Mouse (Mus musculus) ovary, postnatal 10 days (tissue): ENCODE results near the gene Dlx4.

Experiments
- DNase-seq: peaks from one replicate; pipeline ENCODE4 v3.0.0; 2022; ENCODE audit warnings: low spot score

Dlx4 gene

DNA sequence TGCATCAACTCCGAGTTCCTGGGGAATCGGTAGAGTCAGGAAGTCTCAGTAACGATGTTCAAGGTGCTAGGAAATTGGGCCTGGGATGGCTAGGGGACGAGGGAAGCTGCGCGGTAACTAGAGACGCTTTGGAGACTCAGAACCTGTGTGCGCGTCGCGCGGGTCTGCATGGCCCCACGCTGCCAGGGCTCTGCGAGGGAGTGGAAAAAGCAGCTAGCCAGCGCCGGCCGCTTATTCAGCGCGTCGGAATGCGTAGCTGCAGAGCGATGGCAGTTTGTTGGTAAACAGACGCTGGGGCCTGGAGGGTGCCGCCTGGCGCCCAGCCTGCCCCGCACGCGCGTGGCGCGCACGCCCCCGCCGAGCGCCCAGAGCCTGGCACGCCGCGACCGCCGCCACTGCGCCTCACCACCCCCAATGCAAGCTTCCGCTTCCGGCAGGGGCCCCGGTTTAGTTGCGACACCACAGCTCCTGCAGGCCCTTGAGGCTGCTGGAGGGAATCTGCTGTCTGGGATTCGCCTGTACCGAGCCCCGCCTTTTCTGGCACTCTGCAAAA is at the start of gene Dlx4:
Gene Dlx4 (minus strand): TSS at position 413 of the 553 bp plus-strand sequence.
- no peak for DNase-seq

DNA sequence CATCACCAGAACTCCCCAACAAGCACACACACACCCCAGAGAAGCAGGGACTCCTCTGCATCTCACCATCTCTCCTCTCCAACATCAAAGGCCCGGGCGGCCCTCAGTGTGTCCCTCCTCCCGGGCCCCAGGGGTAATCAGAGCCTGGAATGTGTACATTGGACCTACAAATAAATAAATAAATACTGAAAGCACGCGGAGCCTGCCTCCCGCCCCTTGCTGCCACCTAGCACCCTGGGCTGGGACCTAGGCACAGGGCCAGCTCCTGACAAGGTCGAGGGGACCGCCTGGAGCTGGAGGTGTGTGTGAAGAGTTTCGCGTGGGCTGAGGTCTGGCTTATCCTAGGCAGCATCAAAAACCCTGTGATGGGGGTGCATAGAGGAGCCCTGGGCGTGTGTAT is 43.8 kb upstream of the Dlx4 start:
- DNase-seq: no peak

DNA sequence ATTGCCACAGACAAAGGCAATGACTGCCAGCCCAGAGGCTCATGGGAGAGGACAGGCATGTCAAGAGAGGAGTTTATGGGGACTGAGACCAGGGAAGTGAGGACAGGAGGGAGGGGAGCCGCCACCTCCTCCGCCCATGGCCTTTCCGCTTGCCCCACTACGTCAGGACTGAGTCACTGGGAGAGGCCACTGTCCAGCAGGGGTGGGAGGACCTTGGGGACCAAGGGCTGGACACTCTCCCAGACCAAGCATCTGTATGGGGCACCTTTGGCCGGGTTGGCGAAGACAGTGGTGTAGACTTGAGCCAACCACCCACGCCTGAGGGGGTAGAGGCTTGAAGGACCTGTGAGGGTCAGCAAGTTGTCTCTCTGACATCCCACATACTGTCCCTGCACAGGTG is 40.8 kb upstream of the Dlx4 start:
- DNase-seq: no peak

DNA sequence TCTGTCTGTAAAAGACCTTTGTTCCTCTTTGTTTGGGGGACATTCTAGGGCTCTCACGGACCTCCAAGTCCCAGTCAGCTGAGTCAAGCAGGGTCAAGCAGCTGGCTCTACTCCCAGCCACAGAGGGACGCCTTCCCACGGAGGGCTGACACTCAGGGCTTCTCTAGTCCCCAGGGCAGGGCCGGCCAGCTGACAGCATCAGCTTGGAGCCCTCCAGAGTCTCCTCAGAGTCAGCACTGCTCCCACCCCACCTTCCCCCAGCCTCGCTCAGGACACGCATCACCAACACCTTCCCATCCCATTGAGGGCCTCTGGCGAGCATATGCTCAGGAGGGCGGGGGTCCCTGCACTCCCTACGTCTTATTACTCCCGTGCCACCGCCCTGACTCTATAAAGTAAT is 39.6 kb upstream of the Dlx4 start:
- DNase-seq: no peak

GRCm38 (mm10) chr11:95184561-95184960 is 38.5 kb upstream of the Dlx4 start:
- no peak for DNase-seq

DNA sequence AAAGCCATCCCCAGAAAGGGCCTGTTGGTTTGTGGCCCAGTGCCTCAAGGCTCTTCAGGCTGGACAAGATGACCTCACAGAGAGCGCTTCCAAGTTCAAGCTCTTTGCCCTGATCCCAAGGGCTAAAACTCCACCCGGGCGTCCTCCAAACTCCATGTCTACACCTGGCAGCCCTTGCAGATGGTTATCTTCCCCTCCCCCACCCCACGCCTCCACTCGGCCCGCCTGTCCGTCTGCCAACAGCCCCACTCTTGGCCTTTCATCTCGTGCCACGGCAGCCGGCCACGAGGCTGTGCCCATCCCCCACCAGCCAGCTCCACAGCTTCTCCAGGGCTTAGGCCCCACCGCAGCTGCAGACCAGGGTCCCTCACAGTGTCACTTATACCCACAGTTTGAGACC is 33.2 kb upstream of the Dlx4 start:
- no peak for DNase-seq

GRCm38 (mm10) chr11:95165857-95166256 is 19.8 kb upstream of the Dlx4 start:
- DNase-seq: no peak

DNA sequence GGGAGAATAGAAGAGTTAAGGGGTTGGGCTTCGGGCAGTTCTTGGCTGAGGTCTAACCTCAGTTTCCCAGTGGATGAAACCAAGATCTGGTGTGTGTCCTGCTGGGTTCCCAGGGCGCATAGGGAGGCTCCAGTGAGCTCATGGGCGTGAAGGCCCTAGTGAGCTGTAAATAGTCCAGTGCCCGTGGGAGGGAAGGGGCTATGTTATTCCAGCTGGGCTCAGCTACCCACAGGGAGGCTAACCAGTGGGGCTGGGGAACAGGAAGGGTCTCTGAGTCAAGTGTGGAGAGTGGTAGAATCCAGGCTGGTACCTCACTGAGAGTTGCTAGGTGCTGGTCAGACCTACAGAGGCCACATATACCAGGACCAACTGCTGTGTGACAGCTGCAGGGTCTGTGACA is 15.6 kb upstream of the Dlx4 start:
- no peak for DNase-seq

GRCm38 (mm10) chr11:95160693-95161092 is 14.6 kb upstream of the Dlx4 start:
- DNase-seq: no peak

DNA sequence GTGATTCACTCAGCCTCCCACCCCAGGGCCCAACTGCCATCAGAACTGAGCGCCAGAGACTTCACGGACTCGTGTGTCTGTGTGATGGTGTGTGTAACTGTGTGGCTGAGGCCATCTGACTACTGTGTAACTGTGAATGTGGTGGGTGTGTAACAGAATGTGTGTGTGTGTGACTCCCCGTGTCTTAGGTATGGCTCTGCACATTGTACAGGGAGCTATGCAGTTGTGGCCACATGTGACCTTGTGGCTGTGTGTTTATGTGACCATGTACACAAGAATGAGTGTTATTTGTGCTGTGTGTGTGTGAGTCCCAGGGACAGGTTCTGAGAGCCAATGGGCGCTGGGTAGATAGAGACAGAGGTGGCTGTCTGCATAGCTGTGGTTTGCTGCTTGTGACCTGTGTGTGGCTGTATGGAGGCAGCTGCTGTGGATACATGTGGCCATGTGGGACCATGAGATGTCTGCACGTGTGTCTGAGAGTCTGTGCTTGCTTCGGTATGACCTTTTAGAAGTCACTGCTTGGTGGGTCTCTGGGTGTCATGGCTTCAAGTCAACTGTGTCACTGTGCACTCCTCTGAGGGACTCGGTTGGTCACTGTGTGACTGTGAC is 13.8 kb upstream of the Dlx4 start:
- no peak for DNase-seq

- no peak for DNase-seq
Measured at GRCm38 (mm10) chr11:95157872-95158271, 11.8 kb upstream of the Dlx4 start.

DNA sequence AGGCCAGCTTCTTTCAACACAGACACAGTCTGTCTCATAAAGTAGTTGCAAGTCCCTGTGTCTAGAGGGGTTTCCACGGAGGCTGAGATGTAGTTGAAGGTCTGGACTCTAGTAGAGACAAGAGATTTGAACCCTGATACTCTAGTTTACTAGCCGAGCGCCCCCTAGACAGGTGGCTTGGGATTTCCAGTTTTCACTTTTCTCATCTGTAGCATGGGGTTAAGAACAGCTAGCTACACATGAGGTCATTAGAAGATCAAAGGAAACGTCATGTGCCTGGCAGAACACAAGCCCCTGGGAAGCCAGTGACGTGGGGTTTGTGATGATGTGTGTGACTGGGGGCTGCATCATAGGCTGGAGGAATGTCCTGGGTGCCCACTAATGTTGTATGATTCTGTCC is 11.3 kb upstream of the Dlx4 start:
- no peak for DNase-seq

DNA sequence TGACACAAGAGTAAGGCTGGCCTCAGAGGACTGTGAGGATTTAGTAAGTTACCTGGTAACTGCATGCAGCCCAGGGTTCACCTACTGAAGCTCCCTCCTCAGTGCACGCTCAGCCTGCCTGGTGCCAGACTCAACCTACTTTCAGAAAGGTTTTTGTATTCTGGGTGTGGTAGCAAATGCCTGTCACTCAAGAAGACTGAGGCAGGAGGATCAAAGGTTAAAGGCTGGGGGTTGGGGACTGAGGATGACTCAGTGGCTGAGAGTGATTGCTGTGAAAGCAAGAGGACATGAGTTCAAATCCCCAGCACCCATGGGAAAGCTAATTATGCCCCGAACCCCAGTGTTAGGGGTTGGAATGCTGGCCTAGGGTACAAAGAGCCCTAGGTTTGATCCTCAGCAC is 9.4 kb upstream of the Dlx4 start:
- no peak for DNase-seq

GRCm38 (mm10) chr11:95153681-95154080 is 7.6 kb upstream of the Dlx4 start:
- DNase-seq: no peak

DNA sequence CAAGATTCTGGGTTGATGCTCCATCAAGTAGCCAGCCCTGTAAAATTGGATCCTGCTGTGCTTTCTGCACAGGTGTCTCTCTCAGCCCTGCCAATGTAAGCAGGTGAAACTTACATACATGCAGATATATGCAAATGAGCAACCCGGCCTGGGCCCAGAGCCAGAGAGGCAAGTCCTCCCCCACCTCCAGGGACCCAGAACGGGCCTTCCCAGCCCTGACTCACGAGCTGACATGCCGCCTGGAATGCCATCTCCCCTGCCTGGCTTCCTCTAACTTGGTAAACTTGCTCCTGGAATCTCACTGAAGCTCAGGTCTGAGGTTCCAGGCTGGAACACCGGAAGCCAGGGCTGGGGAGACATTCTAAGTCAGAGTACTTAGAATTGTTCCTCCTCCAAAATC is 7.1 kb upstream of the Dlx4 start:
- no peak for DNase-seq

DNA sequence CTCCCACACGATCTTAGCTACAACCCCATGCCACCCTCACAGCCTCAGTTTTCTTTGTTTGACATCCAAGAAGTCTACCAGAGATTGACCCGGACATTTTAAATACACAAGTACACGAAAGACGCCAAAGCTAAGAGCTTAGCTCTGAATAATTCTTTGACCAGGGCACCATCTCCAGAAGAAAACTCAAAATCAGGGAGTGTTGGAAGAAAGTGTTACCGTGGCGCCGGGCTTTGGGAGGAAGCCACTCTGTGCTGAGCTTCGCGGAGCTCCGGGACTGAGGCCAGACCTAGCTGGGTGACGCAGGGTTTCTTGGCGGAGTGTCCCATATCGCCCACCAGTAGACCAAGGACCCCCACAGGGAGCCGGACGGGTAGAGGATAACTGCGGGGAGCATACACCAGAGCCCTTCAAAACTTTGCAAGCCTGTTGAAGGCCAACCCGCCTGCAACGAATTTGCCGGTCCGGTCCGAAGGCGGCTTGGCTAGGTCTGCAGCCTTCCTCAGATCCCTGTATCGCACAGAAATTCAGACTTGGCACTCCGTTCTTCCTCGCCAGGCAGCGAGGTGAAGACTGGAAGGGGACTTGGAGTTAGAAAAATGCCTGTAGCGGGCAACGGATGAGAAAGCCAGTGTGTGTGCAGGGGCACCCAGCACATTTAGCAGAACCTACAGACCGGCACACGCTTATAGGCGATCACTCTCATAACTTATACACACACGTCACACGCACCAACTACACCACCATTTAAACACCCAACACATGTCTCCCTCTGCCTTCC is 4.4 kb upstream of the Dlx4 start:
- no peak for DNase-seq

DNA sequence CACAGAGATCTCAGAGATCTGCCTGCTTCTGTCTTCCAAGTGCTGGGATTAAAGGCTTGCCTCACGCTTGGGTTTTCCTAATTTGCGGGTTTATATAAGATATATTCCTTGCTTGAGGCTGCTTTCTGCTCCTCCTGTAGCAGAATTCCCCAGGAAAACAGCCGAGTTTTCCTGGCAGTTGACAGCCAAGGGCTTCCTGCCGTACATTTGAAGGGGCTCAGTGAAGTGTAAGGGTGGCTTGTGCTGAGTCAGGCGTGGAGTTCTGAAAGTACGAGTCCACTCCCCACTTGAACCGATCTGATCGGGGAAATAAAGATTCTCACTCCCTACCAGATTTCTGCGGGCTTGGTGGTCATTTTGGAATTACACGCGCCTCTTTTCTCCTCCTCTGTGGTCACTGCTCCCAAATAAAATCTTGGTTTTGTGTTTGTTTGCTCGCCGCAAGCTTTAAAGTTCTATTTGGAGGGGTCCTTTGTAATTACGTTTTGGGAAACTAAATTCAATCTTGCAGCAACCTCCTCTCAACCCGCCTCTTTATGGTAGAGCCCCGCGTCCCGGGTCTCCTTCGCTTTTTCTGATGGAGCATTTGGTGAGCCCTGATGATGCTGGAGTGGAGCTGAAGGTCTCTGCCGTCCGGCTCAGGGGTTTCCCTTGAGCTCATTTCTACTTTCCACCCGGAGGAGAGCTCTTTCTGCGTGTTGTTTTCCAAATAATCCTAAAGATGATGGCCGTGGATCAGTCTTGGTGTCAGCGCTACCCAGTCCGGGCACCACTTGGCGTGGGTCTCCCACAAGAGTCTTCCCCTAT is 3.6 kb upstream of the Dlx4 start:
- no peak for DNase-seq

GRCm38 (mm10) chr11:95148754-95149153 is 2.7 kb upstream of the Dlx4 start:
- DNase-seq: no peak

- no peak for DNase-seq
Measured at GRCm38 (mm10) chr11:95144946-95145483, 1.0 kb downstream of the Dlx4 start.

DNA sequence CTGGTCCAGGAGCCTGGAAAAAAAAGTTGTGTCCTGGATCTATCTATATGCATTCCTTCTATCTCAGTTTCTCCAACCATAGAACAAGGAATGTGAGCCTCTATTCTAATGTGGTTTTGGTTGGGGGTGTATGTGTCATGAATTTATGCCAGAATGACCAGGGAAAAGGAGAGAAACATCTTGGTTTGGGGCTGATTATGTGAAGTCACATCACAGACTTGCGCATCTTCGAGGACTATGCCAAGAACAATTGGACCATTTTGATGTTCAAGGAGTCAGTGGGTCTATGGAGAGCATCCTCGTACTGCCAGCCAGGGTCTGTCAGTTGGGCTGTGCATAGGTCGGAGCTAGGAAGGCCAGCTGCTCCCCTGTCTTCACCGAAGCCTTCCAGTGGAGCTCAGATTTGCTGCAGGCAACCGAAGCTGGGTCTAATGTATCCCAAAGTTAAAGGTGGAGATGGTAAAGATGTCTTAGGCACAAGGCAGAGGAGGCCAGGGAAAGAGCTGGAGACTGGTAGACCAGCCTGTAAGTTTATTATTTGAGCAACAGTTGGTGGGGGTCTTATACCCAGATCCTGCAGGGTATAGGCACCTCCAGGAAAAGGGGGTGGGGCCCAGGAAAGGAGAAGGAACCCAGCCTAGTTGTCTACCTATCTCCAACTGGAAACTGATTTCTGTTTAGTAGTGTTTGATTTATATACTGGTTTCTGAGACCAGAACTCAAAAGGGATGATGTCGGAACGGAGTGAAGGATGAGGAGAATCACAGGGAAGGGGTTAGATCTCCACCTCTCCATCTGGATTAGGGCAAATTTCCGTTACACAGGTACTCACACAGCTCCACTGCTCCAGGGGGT is 1.7 kb downstream of the Dlx4 start:
- no peak for DNase-seq

DNA sequence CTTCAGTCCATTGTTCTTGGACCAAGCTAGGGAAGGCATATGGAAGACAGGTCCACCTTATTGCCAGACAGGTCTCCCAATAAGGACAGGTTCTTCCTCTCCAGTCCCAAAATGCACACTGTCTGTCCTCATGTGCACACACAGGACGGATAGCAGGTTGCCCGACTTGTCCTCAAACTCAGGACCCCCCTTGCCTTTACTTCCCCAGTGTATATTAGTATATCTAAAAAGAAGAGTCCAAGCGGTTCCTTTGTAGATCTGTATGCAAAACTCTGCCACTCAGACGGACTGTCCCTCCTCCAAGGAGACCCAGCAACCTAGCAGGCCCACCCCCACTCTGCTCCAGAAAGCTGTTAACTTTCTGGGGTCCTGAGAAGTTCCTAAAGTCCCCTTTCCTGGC is 2.4 kb downstream of the Dlx4 start:
- DNase-seq: no peak
